Mouse (Mus musculus): ENCODE measurements at regions not wholly inside any gene's neighbourhood (a gene's known extent, or its start where the extent isn't known, plus 50 kb on each side); places are given as distances from the start of the nearest gene placed in this dataset.

DNA sequence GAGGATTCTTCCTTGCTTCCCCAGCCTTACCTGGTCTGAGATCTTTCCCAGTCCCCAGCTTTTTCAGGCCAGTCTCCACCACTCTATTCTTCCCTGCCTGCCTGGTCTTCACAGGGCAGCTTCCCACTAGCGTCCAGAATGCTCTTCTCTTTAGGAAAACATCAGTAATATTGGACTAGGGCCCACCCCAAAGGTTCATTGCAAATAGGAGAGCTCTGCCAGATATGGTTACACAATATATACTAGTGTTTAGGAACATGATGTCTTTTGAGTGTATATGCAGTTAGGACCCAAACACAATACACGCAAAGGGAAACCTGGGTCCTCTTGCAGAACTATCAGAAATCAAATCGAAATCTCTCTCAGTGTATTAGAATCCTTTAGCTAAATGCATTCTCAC lies 70.5 kb upstream of the Adcy2 start:
- TF ChIP-seq POLR2A (IDR thresholded peaks at IDR 0.05; ENCODE audit: extremely low read depth, insufficient read depth, low read length) = no peak
- TF ChIP-seq CTCF (IDR thresholded peaks at IDR 0.05; ENCODE audit: low read depth, low read length) = no peak
